Mouse (Mus musculus) embryonic fibroblast, embryonic 13.5 days (primary cell): ENCODE measurements around the gene Aff3. TPM values are rescaled to one million over a fixed set of nuclear protein-coding genes. Genes with fewer than 3 reads are reported as not detected.
A peak's percentile ranks its signal among the peaks of the same experiment; 100 is the strongest.

ENCODE experiments used
- H3K27ac ChIP-seq: 2 replicates; pipeline ENCODE4 v1.5.1; 2012; ENCODE audit warnings: low read length, control low read depth, inconsistent platforms; ENCODE audit not compliant: insufficient read depth
- H3K4me1 ChIP-seq: 2 replicates; pipeline ENCODE4 v1.6.1; 2011; ENCODE audit warnings: low read length; ENCODE audit not compliant: control insufficient read depth, insufficient read depth
- H3K4me3 ChIP-seq: 2 replicates; pipeline ENCODE4 v1.5.1; 2011; ENCODE audit warnings: mild to moderate bottlenecking, control low read depth, low read length; ENCODE audit not compliant: insufficient read depth
- CTCF ChIP-seq: IDR thresholded peaks from 2 replicates; pipeline ENCODE4 v1.5.1; 2011; ENCODE audit warnings: mild to moderate bottlenecking, control low read depth, low read length, moderate library complexity, borderline replicate concordance; ENCODE audit not compliant: insufficient read depth
- POLR2A ChIP-seq: IDR thresholded peaks from 2 replicates; pipeline ENCODE4 v1.6.1; 2011; ENCODE audit warnings: low read depth, mild to moderate bottlenecking, control low read depth, low read length, moderate library complexity
- polyA plus RNA-seq: library from polyadenylated mRNA; stranded (reverse); fragments of >200 nt; gene quantifications from 2 replicates; pipeline ENCODE4 v1.2.4, GENCODE M21; 2011; ENCODE audit warnings: low read depth; ENCODE audit not compliant: missing spikeins, insufficient read length

Aff3 gene
- polyA plus RNA-seq, 1 experiment = 20.0 TPM

DNA sequence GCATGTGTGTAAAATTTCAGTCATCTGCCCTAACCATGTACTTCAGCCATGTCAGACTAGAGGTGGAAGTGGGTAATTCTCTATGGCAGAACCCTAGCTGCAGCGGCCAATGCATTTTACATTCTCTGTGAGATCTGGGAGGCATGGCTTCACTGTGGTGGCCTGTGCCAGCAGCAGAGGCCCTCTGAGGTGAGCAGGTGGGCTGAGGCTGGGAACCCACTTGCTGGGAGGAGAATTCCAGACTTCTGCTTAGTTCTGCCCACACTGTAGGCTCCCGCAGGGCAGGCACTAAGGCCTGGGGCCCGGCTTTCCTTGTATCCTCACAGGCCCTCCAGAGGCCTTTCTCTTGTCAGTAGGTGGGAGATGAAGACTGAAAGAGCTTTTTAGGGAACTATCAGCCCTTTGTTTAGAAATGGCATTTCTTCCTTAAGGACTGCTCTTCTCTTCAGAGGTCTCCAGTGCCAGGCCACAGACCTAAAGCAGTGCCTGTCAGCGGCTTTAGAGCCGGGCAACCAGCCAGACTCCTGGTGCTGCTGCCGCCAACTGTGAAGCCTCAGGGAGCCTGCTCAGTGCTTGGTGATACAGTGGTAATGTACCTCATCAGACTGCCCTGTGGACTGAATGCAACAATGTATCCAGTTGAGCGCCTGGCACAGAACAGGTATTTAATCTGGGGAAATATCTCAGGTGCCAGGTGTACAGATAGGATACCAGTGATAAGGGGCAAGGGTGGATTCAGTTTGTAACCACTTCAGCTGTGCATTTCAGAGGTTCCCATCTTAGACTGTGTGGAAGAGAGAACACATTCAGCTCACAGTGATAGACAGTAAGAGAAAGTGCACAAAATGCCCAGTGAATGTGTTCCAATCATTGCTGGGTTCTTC, 356.7 kb downstream of the Aff3 start:
- no peak overlapping the region for H3K4me3 ChIP-seq
- H3K27ac ChIP-seq = peak overlapping the region; percentile 35; the same call in 1 of the 2 replicates
- peaks cover 18% of the 10 kb centered on the region for H3K4me1 ChIP-seq
- no peak for TF ChIP-seq CTCF
- no peak for TF ChIP-seq POLR2A

DNA sequence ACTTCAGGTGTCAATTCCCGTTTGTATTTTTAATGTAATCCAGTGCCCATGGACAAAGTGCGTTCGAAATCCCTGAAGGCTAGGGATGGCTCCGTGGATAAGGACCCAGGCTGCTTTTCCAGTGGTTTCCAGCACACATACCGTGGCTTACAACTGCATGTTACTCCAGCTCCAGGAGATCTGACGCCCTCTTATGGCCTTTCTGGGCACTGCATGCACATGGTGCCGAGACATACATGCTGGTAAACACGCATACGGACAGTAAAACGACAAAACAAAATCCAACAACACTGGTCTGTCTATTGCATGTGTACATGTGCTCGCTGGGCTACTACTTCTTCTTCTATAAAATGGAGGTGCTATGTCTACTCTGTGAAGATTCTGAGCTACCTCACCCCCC, 357.5 kb downstream of the Aff3 start:
- H3K4me1 ChIP-seq = peaks cover 18% of the 10 kb centered on the region

DNA sequence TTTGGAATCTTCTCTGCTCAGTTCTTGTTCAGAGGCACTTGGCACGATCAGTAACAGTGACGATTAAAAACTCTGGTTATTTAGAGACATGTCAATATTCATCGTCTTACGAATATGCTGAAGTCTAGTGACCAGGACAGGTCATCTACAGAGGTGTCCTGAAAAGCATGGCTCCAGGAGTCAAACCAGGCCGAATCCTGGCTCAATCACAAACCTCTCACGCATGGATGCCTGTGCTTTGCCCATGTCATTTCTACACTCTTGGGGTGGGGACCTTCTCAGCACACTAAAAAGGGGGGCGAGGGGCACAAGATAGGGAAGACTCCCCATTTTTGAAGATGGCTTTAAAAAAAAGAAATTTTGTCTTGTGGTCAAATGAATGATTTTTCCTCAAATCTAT, 358.6 kb downstream of the Aff3 start:
- peaks cover 18% of the 10 kb centered on the region for H3K4me1 ChIP-seq
- peak overlapping the region; percentile 25 for H3K27ac ChIP-seq
- no peak overlapping the region for H3K4me3 ChIP-seq
- no peak for TF ChIP-seq POLR2A
- no peak for TF ChIP-seq CTCF

More for the DNA sequence above, 357.5 kb downstream of the Aff3 start:
- Histone ChIP-seq H3K27ac (no peak overlapping the region), H3K4me3 (no peak overlapping the region)
- TF ChIP-seq POLR2A (no peak), CTCF (no peak)

DNA sequence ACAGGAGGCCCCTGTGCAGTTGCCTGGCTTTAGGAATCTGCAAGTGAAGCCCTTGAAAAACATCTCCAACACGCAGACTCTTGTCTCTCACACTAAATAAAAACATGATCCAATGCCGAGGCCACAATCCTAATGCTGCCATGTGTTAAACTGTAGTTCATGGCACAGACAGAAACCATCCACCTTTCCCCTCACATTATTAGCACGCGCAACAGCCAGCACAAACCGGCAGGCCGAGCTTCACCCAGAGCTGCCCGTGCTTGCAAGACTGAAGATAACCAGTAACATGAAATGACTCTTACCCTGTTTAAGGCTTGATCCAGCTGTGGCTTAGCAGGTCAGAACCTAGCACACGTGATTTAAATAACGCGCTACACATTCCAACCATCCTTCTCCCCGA, 360.4 kb downstream of the Aff3 start:
- no peak overlapping the region for H3K4me3 ChIP-seq
- TF ChIP-seq POLR2A = no peak
- TF ChIP-seq CTCF = no peak
- H3K4me1 ChIP-seq = peaks cover 15% of the 10 kb centered on the region
- peak overlapping the region; percentile 23 for H3K27ac ChIP-seq

DNA sequence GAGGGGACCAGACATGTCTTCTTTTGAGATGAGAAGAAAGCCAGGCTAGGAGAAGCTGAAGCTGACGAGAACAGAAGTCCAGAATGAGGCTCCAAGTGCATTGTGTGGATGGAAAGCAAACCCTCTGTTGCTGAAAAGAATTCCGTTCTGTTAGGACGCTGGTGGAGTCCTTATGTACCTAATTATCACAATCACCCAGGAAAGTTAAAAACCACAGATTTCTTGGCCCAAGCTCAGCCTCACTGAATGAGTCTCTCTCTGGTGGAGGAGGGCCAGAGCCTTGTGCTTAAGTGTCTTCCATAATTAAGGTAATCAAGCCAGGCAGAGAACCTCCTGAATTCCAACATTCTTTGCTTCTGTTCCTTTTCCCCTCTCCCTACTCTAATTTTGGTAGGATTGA, 366.5 kb downstream of the Aff3 start:
- Histone ChIP-seq H3K27ac (peak overlapping the region; percentile 7; the same call in 1 of the 2 replicates), H3K4me1 (0 out of 2 replicates have a peak, but pooled peaks cover 3% of the 10 kb centered on the region), H3K4me3 (no peak overlapping the region)
- TF ChIP-seq CTCF (no peak), POLR2A (no peak)

DNA sequence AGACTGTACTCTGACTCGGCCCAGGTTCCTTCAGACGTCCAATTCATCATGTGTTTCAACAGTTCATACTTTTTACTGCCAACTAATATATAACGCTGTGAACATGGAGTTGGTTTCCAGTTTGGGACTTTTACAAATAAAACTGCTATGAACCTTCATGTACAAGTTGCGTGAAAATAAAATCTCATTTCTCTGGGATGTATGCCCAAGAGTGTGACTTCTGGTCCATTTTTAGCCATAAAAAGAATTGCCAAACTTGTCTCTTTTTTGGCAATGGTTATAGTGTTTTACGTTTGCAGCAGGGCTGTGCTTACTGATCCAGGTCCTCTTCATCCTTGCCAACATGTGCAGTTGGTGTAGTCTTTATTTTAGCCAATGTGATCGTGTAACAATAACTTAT, 369.8 kb downstream of the Aff3 start:
- no peak overlapping the region; the same call in 1 of the 2 replicates for H3K27ac ChIP-seq
- H3K4me1 ChIP-seq = peaks cover 8% of the 10 kb centered on the region
- no peak overlapping the region for H3K4me3 ChIP-seq
- no peak for TF ChIP-seq CTCF
- TF ChIP-seq POLR2A = no peak

DNA sequence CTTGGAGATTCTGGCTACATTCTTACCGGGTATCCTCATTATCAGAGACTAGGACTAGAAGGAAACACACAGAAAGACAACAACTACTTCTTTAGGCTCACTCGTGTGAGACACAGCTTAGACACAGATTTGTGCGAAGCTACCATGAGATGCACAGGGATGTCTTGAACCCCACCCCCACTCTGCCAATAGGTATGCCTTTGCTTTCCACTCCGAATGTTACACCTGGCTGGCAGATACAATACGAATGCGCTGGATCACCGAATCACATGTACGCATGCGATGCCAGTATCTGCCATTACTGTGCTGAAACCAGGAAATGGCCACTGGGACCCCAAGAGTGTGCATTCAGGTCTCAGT, 370.4 kb downstream of the Aff3 start:
- Histone ChIP-seq H3K4me1 (peaks cover 8% of the 10 kb centered on the region), H3K27ac (no peak overlapping the region; the same call in 1 of the 2 replicates), H3K4me3 (no peak overlapping the region)
- TF ChIP-seq CTCF = no peak
- TF ChIP-seq POLR2A = no peak

DNA sequence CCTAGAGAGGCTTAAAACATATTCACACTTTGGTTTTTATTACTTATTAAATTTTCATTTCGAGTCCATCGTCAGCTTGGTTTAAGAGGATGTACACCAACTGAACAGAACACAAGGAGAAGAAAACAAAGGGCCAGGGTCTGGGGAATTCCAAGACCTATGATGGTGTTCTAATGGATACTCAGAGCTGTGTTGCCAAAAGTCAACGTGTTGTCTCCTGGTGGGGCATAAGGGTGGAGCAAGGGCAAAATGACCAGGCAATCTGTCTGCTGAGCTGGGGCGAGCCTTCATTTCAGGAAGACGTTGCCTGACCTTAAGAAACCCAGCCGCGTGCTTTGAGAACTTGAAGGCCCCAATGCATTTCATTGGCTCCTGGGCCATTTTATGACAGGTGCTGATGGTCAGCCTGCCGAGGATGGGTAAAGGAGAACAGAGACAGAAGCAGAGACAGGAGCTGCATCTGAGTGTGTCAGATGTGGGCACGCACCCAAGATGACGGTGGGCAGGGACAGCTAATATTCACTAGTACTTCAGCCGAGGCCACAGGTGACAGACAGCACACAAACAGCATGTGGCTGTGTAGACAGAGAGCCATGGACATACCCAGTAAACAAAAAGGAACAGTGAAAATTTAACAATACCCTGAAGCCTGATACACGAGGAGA, 371.0 kb downstream of the Aff3 start:
- H3K4me1 ChIP-seq = peaks cover 8% of the 10 kb centered on the region
- no peak overlapping the region for H3K27ac ChIP-seq
- TF ChIP-seq POLR2A (no peak), CTCF (no peak)
- no peak overlapping the region for H3K4me3 ChIP-seq

DNA sequence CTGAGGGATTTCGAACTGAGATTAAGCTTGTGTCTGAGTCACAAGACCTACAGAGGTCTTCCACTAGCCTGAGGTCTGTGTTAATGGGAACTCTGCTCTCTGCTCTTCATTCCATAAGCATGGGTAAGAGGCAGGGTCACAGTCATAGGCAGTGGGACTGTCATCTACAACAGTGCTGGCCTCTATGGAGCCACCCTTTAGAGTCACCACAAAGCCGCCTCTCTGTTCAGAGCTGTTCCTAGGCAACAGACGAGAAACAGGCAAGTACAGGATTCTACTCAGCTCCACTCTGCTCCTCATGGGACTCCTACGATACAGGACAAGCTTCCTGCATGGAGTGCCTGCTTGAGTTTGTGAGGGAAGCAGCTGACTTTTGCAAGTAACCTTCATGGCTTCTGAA, 371.9 kb downstream of the Aff3 start:
- Histone ChIP-seq H3K4me1 (peaks cover 5% of the 10 kb centered on the region), H3K4me3 (no peak overlapping the region), H3K27ac (no peak overlapping the region)
- TF ChIP-seq POLR2A (no peak), CTCF (no peak)

DNA sequence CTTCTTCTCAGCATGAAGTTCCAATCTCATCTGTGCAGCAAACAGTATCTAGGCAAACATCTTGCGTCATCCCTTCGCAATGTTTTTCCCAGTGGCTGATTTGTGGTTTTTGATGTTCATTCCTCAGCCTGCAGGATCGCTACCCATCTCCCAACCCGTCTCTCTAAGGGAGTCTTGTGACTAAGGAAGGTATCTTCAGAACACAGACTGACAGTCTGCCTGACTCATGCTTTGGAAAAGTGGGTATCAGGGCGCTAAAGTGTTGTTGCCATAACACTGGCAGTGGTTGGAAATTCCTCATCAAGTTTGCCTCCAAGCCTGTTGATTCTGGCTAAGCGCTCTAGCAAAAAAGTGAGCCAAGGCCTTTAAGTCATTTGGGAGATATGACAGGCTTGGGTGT, 372.8 kb downstream of the Aff3 start:
- H3K4me1 ChIP-seq = peaks cover 6% of the 10 kb centered on the region
- no peak overlapping the region for H3K4me3 ChIP-seq
- peak overlapping the region; percentile 14; the same call in 1 of the 2 replicates for H3K27ac ChIP-seq
- TF ChIP-seq CTCF (no peak), POLR2A (no peak)
